Mouse (Mus musculus) embryonic stem cell, embryonic (primary cell): ENCODE data around the gene Calm5.
"Not testable (repeated sequence)": the region's sequence is repeated elsewhere in the genome, so short reads cannot be mapped to it uniquely, and the experiment has no call there.

ENCODE experiments used
- CTCF ChIA-PET, 4 experiments: fragments of 300-600 bp in 2 of 4; fragments of 350-600 bp in 2 of 4; sonication (Branson Sonifier 250); formaldehyde crosslinking; loops; one replicate each; lab custom pipeline; 2022; ENCODE audit warnings: inconsistent platforms in 2 of 4; lab: Charles Lee
- POLR2A ChIA-PET, 4 experiments: fragments of 300-600 bp in 2 of 4; fragments of 350-600 bp in 2 of 4; sonication (Branson Sonifier 250); formaldehyde crosslinking; loops; one replicate each; lab custom pipeline; 2022; ENCODE audit warnings: antibody characterized with exemption in 4 of 4, inconsistent platforms in 1 of 4; lab: Charles Lee

Gene Calm5

GRCm38 (mm10) chr13:3853648-3854333 is at the start of gene Calm5:
Calm5 (plus strand) TSS chr13:3854173.
- CTCF ChIA-PET: interaction anchor here in 1 of 4 experiments (0.6 kb wide), 1 partner anchor 56 kb away, joined by 5 read pairs; no protein-coding TSS in a partner anchor
- POLR2A ChIA-PET: not testable (repeated sequence)

- ChIA-PET POLR2A (interaction anchor here in 1 of 4 experiments (0.6 kb wide), 1 partner anchor 20 kb away, joined by 7 read pairs; no protein-coding TSS in a partner anchor), CTCF (no interaction called here)
These were observed 49.8 kb upstream of the Calm5 start, which contains the start of gene Calml3 for GRCm38 (mm10) chr13:3804186-3804585. Calml3 (minus strand) TSS chr13:3804316.

GRCm38 (mm10) chr13:3805132-3805531 is 48.8 kb upstream of the Calm5 start:
- ChIA-PET POLR2A (no interaction called here), CTCF (no interaction called here)

- ChIA-PET POLR2A (no interaction called here), CTCF (no interaction called here)
These were observed 48.3 kb upstream of the Calm5 start for GRCm38 (mm10) chr13:3805638-3806037.

- POLR2A ChIA-PET: no interaction called here
- CTCF ChIA-PET: no interaction called here
These were observed 46.7 kb upstream of the Calm5 start for GRCm38 (mm10) chr13:3807131-3807827.

GRCm38 (mm10) chr13:3818012-3818739 is 35.8 kb upstream of the Calm5 start:
- CTCF ChIA-PET: no interaction called here
- POLR2A ChIA-PET: interaction anchor here in 1 of 4 experiments (1.1 kb wide), 1 partner anchor 77 kb away, joined by 3 read pairs; no protein-coding TSS in a partner anchor

GRCm38 (mm10) chr13:3818740-3819076 is 35.3 kb upstream of the Calm5 start:
- CTCF ChIA-PET: interaction anchor here in 1 of 4 experiments (0.6 kb wide), 1 partner anchor 182 kb away, joined by 3 read pairs; no protein-coding TSS in a partner anchor
- POLR2A ChIA-PET: interaction anchor here in 1 of 4 experiments (1.1 kb wide), 1 partner anchor 77 kb away, joined by 3 read pairs; no protein-coding TSS in a partner anchor

- ChIA-PET POLR2A (interaction anchor here in 1 of 4 experiments (0.9 kb wide), 1 partner anchor 71 kb away, joined by 5 read pairs; no protein-coding TSS in a partner anchor), CTCF (no interaction called here)
These were observed 31.9 kb upstream of the Calm5 start for GRCm38 (mm10) chr13:3822105-3822504.

GRCm38 (mm10) chr13:3825726-3826125 is 28.2 kb upstream of the Calm5 start:
- ChIA-PET CTCF (no interaction called here), POLR2A (interaction anchor here in 1 of 4 experiments (0.7 kb wide), 1 partner anchor 41 kb away, joined by 3 read pairs; no protein-coding TSS in a partner anchor)

GRCm38 (mm10) chr13:3831546-3831945 is 22.4 kb upstream of the Calm5 start:
- POLR2A ChIA-PET: interaction anchor here in 1 of 4 experiments (0.5 kb wide), 1 partner anchor 73 kb away, joined by 3 read pairs; no protein-coding TSS in a partner anchor
- CTCF ChIA-PET: no interaction called here

GRCm38 (mm10) chr13:3831994-3832393 is 22.0 kb upstream of the Calm5 start:
- ChIA-PET CTCF (no interaction called here), POLR2A (interaction anchor here in 1 of 4 experiments (0.5 kb wide), 1 partner anchor 72 kb away, joined by 3 read pairs; no protein-coding TSS in a partner anchor)

- POLR2A ChIA-PET: no interaction called here
- CTCF ChIA-PET: no interaction called here
These were observed 21.5 kb upstream of the Calm5 start for GRCm38 (mm10) chr13:3832450-3832849.

GRCm38 (mm10) chr13:3833644-3834043 is 20.3 kb upstream of the Calm5 start:
- POLR2A ChIA-PET, CTCF ChIA-PET: not testable (repeated sequence)

- CTCF ChIA-PET, POLR2A ChIA-PET: not testable (repeated sequence)
These were observed 16.6 kb upstream of the Calm5 start, which contains the start of gene Calm4 for GRCm38 (mm10) chr13:3837312-3837807. Calm4 (plus strand) TSS chr13:3837757.

- POLR2A ChIA-PET: interaction anchor here in 1 of 4 experiments (0.6 kb wide), 1 partner anchor 10 kb away, joined by 3 read pairs; no protein-coding TSS in a partner anchor
- CTCF ChIA-PET: not testable (repeated sequence)
These were observed 13.3 kb upstream of the Calm5 start for GRCm38 (mm10) chr13:3840662-3841061.

- ChIA-PET POLR2A (no interaction called here), CTCF (no interaction called here)
These were observed 3.6 kb upstream of the Calm5 start for GRCm38 (mm10) chr13:3850330-3850729.

- ChIA-PET CTCF (no interaction called here), POLR2A (interaction anchor here in 1 of 4 experiments (0.6 to 1.2 kb wide), 2 partner anchors 11 to 220 kb away, joined by 3 to 7 read pairs; no protein-coding TSS in a partner anchor)
These were observed 883 bp downstream of the Calm5 start for GRCm38 (mm10) chr13:3854856-3855255.

- POLR2A ChIA-PET: interaction anchor here in 2 of 4 experiments (0.7 to 1.6 kb wide), 3 partner anchors 10 to 48 kb away, joined by 3 to 15 read pairs (median 8); no protein-coding TSS in a partner anchor
These were observed 2.3 kb downstream of the Calm5 start for GRCm38 (mm10) chr13:3856252-3856651.

GRCm38 (mm10) chr13:3861251-3861650 is 7.3 kb downstream of the Calm5 start:
- POLR2A ChIA-PET: interaction anchor here in 1 of 4 experiments (0.7 kb wide), 1 partner anchor 39 kb away, joined by 3 read pairs; no protein-coding TSS in a partner anchor
- CTCF ChIA-PET: no interaction called here

More at GRCm38 (mm10) chr13:3856252-3856651, 2.3 kb downstream of the Calm5 start:
- CTCF ChIA-PET: no interaction called here
